Mouse (Mus musculus) embryonic fibroblast, embryonic 13.5 days (primary cell): ENCODE data around the gene Gm20388. TPM values are rescaled to one million over a fixed set of nuclear protein-coding genes. Genes with fewer than 3 reads are reported as not detected.

Source experiments
- H3K27ac ChIP-seq: 2 replicates; pipeline ENCODE4 v1.5.1; 2012; ENCODE audit warnings: low read length, control low read depth, inconsistent platforms; ENCODE audit not compliant: insufficient read depth
- H3K4me1 ChIP-seq: 2 replicates; pipeline ENCODE4 v1.6.1; 2011; ENCODE audit warnings: low read length; ENCODE audit not compliant: control insufficient read depth, insufficient read depth
- H3K4me3 ChIP-seq: 2 replicates; pipeline ENCODE4 v1.5.1; 2011; ENCODE audit warnings: mild to moderate bottlenecking, control low read depth, low read length; ENCODE audit not compliant: insufficient read depth
- CTCF ChIP-seq: IDR thresholded peaks from 2 replicates; pipeline ENCODE4 v1.5.1; 2011; ENCODE audit warnings: mild to moderate bottlenecking, control low read depth, low read length, moderate library complexity, borderline replicate concordance; ENCODE audit not compliant: insufficient read depth
- POLR2A ChIP-seq: IDR thresholded peaks from 2 replicates; pipeline ENCODE4 v1.6.1; 2011; ENCODE audit warnings: low read depth, mild to moderate bottlenecking, control low read depth, low read length, moderate library complexity
- polyA plus RNA-seq: library from polyadenylated mRNA; stranded (reverse); fragments of >200 nt; gene quantifications from 2 replicates; pipeline ENCODE4 v1.2.4, GENCODE M21; 2011; ENCODE audit warnings: low read depth; ENCODE audit not compliant: missing spikeins, insufficient read length

Gene Gm20388
- polyA plus RNA-seq, 1 experiment = 82.8 TPM

GRCm38 (mm10) chr8:122551265-122552051, 2640.8 kb downstream of the Gm20388 start, which contains the start of gene Piezo1:
TSS of gene Piezo1 (minus strand) at chr8:122551329.
- Histone ChIP-seq H3K27ac (peak within 1 kb of the TSS; percentile 85), H3K4me1 (peaks cover 16% of the 10 kb centered on the region), H3K4me3 (peak within 1 kb of the TSS; percentile 93)
- TF ChIP-seq CTCF = peak; percentile 99
- peak; percentile 94 for TF ChIP-seq POLR2A

GRCm38 (mm10) chr8:122554786-122555185, 2644.1 kb downstream of the Gm20388 start:
- no peak for TF ChIP-seq CTCF
- no peak for TF ChIP-seq POLR2A
- H3K4me1 ChIP-seq = peaks cover 19% of the 10 kb centered on the region
- H3K27ac ChIP-seq = peak overlapping the region; percentile 96
- H3K4me3 ChIP-seq = no peak overlapping the region

DNA sequence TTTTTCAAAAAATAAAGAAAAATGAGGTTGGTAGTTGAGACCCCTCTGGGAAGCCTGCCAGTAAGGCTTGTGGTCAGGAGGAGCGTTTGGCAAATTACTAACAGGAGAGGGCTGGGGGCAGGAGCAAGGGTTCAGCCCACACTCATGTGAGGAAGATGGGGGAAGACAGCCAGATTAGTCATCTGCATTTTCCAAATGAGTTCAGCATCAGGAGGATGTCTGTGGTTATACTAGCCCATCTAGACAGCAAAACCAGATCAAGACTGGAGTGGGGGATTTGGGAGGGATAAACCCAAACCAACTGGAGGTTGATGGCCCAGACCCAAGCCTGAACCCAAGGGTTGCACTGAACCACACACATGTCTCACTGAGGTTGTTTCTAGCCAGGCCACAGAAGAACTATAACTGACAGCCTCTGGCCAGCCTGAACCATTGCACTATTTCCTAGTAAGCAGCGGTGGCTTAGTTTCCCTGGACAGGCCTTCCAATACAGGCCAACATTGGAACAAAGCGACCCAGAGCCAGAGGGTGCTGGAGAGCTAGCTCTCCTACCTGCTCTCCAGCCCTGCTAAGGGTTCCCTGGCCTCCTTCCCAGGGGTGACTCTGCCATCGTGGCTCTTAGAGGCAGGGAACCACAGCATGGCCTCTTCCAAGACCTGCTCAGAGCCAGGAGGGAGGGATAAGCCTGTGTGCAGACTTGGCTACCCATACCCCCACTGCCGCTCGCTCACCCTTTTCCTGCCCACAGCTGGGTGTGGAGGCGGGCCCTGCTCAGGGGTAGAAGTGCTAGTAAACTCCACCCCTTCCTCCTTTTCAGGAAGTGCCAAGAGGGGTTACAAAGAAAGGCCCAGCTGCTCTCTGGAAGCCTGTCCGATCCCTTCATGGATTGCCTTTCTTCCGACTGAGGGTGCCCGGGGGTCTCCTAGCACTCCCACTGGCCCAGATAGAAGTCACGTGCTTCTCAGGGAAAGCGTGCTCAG, 2645.7 kb downstream of the Gm20388 start:
- H3K4me1 ChIP-seq = peaks cover 19% of the 10 kb centered on the region
- TF ChIP-seq CTCF (no peak), POLR2A (peak; percentile 57; the same call in 1 of the 2 replicates)
- no peak overlapping the region for H3K4me3 ChIP-seq
- H3K27ac ChIP-seq = peak overlapping the region; percentile 96

GRCm38 (mm10) chr8:122557248-122558038, 2646.8 kb downstream of the Gm20388 start:
- TF ChIP-seq CTCF (no peak), POLR2A (no peak)
- peak overlapping the region; percentile 96 for H3K27ac ChIP-seq
- peaks cover 19% of the 10 kb centered on the region for H3K4me1 ChIP-seq
- H3K4me3 ChIP-seq = no peak overlapping the region

GRCm38 (mm10) chr8:122558671-122559349, 2648.2 kb downstream of the Gm20388 start:
- Histone ChIP-seq H3K4me3 (no peak overlapping the region), H3K27ac (peak overlapping the region; percentile 57), H3K4me1 (peaks cover 19% of the 10 kb centered on the region)
- TF ChIP-seq POLR2A = no peak
- TF ChIP-seq CTCF = peak; percentile 4; the same call in 1 of the 2 replicates

DNA sequence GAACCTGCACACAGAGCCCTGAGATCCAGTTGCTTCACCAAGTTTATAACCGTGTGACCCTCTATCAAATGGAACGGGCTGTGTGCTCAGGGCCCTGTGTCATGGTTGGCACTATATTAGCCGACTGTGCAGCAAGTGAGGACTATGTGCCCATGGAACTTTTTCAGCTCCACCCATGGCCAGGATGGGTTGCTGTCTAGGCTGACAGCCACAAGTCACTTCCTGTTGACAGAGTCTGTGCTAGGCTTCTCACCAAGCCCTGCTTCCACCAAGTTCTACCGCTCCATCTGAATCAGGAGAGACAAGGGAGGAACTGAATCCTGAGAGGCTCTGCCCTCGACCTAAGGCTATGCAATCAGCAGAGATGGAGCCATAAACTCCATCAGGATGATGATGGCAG, 2650.6 kb downstream of the Gm20388 start:
- Histone ChIP-seq H3K27ac (no peak overlapping the region), H3K4me1 (peaks cover 12% of the 10 kb centered on the region), H3K4me3 (no peak overlapping the region)
- no peak for TF ChIP-seq POLR2A

DNA sequence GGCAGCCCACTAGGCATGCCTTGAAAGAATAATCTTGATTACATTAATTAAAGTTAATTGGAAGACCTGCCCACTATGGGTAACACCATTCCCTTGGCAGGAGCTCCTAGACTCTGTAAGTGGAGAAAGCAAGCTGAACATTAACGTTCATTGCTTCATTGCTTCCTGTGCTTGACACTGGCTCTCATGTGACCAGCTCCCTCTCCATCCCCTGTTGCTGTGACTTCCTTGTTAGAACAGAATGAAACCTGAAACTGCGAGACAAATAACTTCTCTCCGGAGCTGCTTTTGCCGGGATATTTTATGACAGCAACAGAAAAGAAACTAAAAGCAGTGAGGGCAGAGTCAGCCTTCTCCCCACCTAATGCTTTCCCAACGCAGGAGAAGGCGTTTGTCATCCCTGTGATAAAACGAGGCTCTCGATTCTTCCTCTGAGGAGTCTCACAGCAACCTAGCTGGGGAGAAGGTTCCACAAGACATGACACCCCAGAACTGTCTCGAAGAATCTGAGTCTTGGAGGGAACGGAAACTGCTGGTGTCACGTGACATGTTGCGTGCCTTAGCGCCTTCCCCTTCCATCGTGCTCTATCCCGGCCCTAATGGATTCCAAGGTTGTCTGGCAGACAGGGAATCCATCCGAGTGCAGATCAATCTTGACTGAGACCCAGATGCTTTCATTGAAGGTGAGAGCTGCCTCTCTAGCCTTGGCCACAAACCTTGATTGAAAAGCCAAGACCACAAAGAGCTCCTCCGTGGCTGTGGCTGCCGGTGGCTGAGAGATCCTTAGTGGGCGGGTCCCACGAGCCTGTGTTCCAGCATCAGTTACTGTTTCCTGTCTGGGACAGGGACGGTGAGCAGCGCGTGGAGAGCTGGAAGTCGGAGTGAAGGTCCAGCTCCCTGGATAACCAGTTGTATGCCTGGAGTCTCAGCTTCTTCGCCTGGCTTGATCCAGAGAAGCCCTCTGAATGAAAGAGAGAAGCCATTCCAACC, 2654.0 kb downstream of the Gm20388 start:
- H3K27ac ChIP-seq = no peak overlapping the region
- peaks cover 6% of the 10 kb centered on the region; the same call in 1 of the 2 replicates for H3K4me1 ChIP-seq
- H3K4me3 ChIP-seq = no peak overlapping the region
- no peak for TF ChIP-seq CTCF
- TF ChIP-seq POLR2A = no peak

GRCm38 (mm10) chr8:122566766-122567165, 2656.1 kb downstream of the Gm20388 start:
- peaks cover 6% of the 10 kb centered on the region; the same call in 1 of the 2 replicates for H3K4me1 ChIP-seq
- TF ChIP-seq POLR2A (no peak), CTCF (no peak)
- H3K4me3 ChIP-seq = peak overlapping the region; percentile 42
- peak overlapping the region; percentile 97 for H3K27ac ChIP-seq
